Mouse (Mus musculus) stomach, embryonic 14.5 days (tissue): ENCODE data around the gene Dexi. TPM values are rescaled to one million over a fixed set of nuclear protein-coding genes. Genes with fewer than 3 reads are reported as not detected.

Experiments
- ATAC-seq: fragments of 200-750 bp; cut with Nextera tagmentation; 2 replicates; pipeline ENCODE4 v1.8.0; 2017; ENCODE audit warnings: low read depth, moderate TSS enrichment; ENCODE audit not compliant: insufficient number of reproducible peaks, insufficient read depth, low FRiP score
- H3K27ac ChIP-seq: fragments of 300-500 bp; sonication (generic); 2 replicates; pipeline ENCODE4 v1.5.1; 2014; ENCODE audit warnings: mild to moderate bottlenecking, low read length, moderate library complexity, mixed read lengths
- H3K27me3 ChIP-seq: fragments of 300-500 bp; sonication (generic); 2 replicates; pipeline ENCODE4 v1.6.1; 2014; ENCODE audit warnings: low read length, control low read depth, mixed read lengths; ENCODE audit not compliant: control insufficient read depth, insufficient read depth
- H3K36me3 ChIP-seq: fragments of 300-500 bp; sonication (generic); 2 replicates; pipeline ENCODE4 v1.6.1; 2014; ENCODE audit warnings: mild to moderate bottlenecking, control low read depth, low read length, moderate library complexity, mixed read lengths; ENCODE audit not compliant: control insufficient read depth, insufficient read depth
- H3K4me1 ChIP-seq: fragments of 300-500 bp; sonication (generic); 2 replicates; pipeline ENCODE4 v1.6.1; 2014; ENCODE audit warnings: low read length, control low read depth, mixed read lengths; ENCODE audit not compliant: control insufficient read depth, insufficient read depth
- H3K4me2 ChIP-seq: fragments of 300-500 bp; sonication (generic); replicated peaks from 2 replicates; pipeline ENCODE4 v1.6.1; 2014; ENCODE audit warnings: low read depth, low read length, control low read depth
- H3K4me3 ChIP-seq: fragments of 300-500 bp; sonication (generic); 2 replicates; pipeline ENCODE4 v1.5.1; 2014; ENCODE audit warnings: low read depth, low read length, control low read depth
- H3K9ac ChIP-seq: fragments of 300-500 bp; sonication (generic); replicated peaks from 2 replicates; pipeline ENCODE4 v1.6.1; 2014; ENCODE audit warnings: low read depth, mild to moderate bottlenecking, control low read depth, low read length, moderate library complexity, mixed read lengths
- H3K9me3 ChIP-seq: fragments of 300-500 bp; sonication (generic); 2 replicates; pipeline ENCODE4 v1.6.1; 2016; ENCODE audit warnings: low read depth, low read length, control low read depth; ENCODE audit not compliant: control insufficient read depth
- WGBS: fragments of 180-500 bp; shearing (Covaris S2); extraction: QIAGEN DNeasy Blood & Tissue Kit; methylation state at CpG from one replicate; pipeline ENCODE4 v1.1.7; 2014; 5-methylcytosine and 5-hydroxymethylcytosine counted together
- polyA plus RNA-seq: library from polyadenylated mRNA; unstranded; fragments of >200 nt; fragmentation: Nextera tagmentation; extraction: Ambion mirVana; gene quantifications from 2 replicates; pipeline ENCODE4 v1.2.1, GENCODE M21; 2014

Dexi gene
- polyA plus RNA-seq, 1 experiment from 2014 or later: 25.9 TPM

DNA sequence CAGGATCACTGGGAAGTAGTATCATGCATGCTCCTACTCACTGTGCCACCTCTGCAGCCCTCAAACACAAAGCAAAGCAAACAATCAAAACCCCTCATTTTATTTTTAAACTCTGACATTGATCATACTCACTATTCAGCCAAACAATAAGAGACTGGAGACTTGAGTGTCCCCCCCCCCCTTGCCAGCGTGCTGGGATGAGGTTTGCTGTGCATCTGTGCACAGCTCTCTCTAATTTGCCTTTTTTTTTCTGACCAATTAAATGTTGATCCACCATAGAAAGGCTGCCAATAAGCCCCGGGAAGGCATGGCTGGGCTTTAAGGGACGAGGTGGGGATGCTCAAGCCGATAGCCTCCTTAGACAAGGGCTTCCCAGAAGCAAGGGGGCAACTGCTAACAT, 35.4 kb downstream of the Dexi start:
- no peaks in the 10 kb centered on the region for H3K27me3 ChIP-seq
- H3K4me2 ChIP-seq: no peak overlapping the region
- H3K9ac ChIP-seq: no peak overlapping the region
- no peak overlapping the region for H3K4me3 ChIP-seq
- 67% methylated on average over 4 of the region's 4 CpGs for WGBS
- ATAC-seq: no peak
- no peaks in the 10 kb centered on the region for H3K9me3 ChIP-seq
- no peaks in the 10 kb centered on the region for H3K36me3 ChIP-seq
- H3K27ac ChIP-seq: no peak overlapping the region
- H3K4me1 ChIP-seq: no peaks in the 10 kb centered on the region

DNA sequence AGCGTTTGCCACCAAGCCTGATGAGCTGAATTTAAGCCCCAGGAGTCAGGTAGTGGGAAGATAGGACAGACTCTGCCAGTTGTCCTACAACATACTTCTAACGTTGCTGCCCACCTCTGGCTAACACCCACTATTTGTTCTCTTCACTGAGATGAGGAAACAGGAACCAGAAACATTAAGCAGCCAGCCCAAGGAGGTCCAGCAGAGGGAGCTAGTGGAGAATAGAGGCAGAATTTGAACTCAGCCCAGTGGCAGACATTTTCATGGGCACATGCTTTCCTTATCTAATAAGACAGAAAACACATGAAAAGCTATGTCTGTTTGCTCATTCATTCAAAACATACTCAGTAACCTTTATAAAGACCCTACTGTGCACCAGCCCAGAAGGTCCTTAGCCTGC, 39.8 kb downstream of the Dexi start:
- no peak overlapping the region for H3K9ac ChIP-seq
- H3K9me3 ChIP-seq: no peaks in the 10 kb centered on the region
- H3K4me2 ChIP-seq: no peak overlapping the region
- H3K4me1 ChIP-seq: no peaks in the 10 kb centered on the region
- no peak for ATAC-seq
- H3K4me3 ChIP-seq: no peak overlapping the region
- no peaks in the 10 kb centered on the region for H3K36me3 ChIP-seq
- H3K27ac ChIP-seq: no peak overlapping the region
- 64% methylated on average over 2 of the region's 2 CpGs for WGBS
- H3K27me3 ChIP-seq: no peaks in the 10 kb centered on the region

DNA sequence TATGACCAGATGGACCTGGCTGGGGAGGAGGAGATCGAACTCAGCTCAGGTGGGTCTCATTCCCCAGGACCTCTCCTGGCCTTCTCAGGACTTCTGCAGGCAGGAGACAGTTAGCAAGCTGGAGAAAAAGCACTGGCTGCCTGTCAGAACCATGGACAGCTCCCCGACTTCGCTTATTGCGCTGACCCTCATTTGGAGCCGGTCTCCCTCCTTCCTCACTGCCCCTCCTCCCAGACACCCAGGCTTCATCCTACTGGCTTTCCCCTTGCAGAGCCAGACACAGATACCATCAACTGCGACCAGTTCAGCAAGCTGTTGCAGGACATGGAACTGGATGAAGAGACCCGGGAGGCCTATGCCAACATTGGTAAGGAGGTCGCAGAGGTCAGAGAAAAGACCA, 41.0 kb downstream of the Dexi start:
- H3K9me3 ChIP-seq: no peaks in the 10 kb centered on the region
- no peak overlapping the region for H3K4me2 ChIP-seq
- WGBS: 11% methylated on average over 8 of the region's 8 CpGs
- H3K27me3 ChIP-seq: no peaks in the 10 kb centered on the region
- ATAC-seq: no peak
- H3K9ac ChIP-seq: no peak overlapping the region
- H3K27ac ChIP-seq: no peak overlapping the region
- no peak overlapping the region for H3K4me3 ChIP-seq
- H3K36me3 ChIP-seq: no peaks in the 10 kb centered on the region
- H3K4me1 ChIP-seq: no peaks in the 10 kb centered on the region

DNA sequence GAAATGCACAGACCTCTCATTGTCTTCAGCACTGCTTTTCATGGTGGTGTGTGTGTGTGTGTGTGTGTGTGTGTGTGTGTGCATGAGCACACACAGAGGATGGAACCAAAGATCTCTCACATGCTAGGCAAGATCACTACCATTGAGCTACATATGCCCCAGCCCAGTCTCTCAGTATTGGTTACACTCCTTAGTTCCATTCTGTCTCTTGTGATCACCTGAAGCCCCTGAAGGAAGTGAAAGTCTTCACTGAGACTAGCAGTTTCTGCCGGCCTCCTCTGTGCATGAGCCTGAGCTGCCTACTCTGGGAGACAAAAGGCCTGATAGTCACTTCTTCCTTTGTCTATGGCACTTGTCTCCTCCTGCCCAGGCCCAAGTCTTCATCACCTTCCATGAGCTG, 43.7 kb downstream of the Dexi start:
- whole genome bisulfite sequencing: 48% methylated on average over 1 of the region's 1 CpGs
- no peak overlapping the region for H3K4me2 ChIP-seq

DNA sequence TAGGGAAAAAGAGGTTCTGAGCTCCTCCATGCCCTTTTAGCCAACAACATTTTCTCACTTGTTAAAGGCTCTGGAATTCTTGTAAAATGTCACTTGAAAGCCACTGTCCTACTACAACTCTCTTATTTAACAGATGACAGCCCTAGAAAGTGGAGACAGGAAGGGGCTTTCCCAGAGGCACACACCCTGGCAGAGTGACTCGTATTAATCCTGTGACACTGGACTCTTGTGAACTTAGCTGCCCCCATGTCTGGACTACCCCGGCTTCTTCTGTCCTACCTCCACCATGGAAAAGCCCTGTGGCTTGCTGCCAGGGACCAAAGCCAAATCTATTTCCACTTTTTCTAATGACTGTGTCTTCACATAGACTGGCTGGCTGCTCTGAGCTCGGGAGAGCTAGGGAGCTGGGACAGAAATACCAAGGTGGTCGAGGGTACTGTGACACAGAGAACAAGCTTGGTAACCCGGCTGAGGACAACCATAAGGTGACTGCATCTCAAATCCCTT, 44.7 kb downstream of the Dexi start:
- no peak for ATAC-seq

More for the DNA sequence above, 43.7 kb downstream of the Dexi start:
- no peaks in the 10 kb centered on the region for H3K36me3 ChIP-seq
- H3K4me3 ChIP-seq: no peak overlapping the region
- no peak overlapping the region for H3K27ac ChIP-seq
- no peaks in the 10 kb centered on the region for H3K27me3 ChIP-seq
- no peak overlapping the region for H3K9ac ChIP-seq
- H3K9me3 ChIP-seq: no peaks in the 10 kb centered on the region
- no peaks in the 10 kb centered on the region for H3K4me1 ChIP-seq
- no peak for ATAC-seq

DNA sequence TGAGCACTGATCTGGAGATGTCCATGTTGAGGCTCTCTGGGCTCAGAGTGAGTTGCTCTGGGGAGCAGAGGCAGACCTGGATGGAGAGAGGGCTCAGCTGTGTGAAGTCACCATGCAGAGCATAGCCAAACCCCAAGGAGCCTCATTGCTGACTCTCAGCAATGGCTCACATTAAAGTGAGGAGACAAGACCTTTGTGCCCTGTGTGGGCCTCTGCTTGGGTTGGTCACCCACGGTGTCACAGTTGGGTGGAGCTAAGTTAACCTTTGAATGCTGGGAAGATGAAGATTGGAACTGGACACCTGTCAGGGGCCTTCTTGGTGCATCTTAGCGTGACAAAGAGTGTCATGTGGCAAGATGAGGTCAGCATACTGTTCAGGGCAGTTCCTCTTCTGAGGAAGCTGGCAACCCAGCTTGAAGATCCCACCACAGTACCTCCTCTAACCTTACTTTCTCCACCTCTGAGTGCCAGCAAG, 47.0 kb downstream of the Dexi start:
- H3K4me1 ChIP-seq: no peaks in the 10 kb centered on the region
- WGBS: 63% methylated on average over 2 of the region's 2 CpGs
- ATAC-seq: no peak

More for the DNA sequence above, 44.7 kb downstream of the Dexi start:
- Histone ChIP-seq H3K4me1 (no peaks in the 10 kb centered on the region), H3K4me3 (no peak overlapping the region), H3K9me3 (no peaks in the 10 kb centered on the region), H3K4me2 (no peak overlapping the region), H3K36me3 (no peaks in the 10 kb centered on the region), H3K27me3 (no peaks in the 10 kb centered on the region), H3K27ac (no peak overlapping the region), H3K9ac (no peak overlapping the region)
- WGBS: 65% methylated on average over 5 of the region's 5 CpGs

DNA sequence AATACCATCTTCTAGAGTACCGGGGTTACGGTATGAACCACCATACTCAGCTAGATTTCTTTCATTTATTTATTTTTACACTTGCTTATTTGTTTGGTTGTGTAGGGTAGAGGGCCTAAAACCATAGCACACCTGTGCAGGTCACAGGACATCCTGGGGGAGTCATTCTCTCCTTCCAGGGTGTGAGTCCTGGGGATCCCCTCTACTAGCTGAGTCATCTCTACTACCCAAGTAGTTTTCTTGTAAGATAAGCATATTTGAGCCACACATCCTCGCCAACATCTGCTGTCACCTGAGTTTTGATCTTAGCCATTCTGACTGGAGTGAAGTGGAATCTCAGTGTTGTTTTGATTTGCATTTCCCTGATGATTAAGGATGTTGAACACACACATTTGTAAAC, 50.3 kb downstream of the Dexi start:
- Histone ChIP-seq H3K27ac (no peak overlapping the region), H3K9me3 (no peaks in the 10 kb centered on the region), H3K4me3 (no peak overlapping the region), H3K4me2 (no peak overlapping the region), H3K27me3 (no peaks in the 10 kb centered on the region), H3K4me1 (peaks cover 6% of the 10 kb centered on the region; the same call in 1 of the 2 replicates), H3K36me3 (no peaks in the 10 kb centered on the region), H3K9ac (no peak overlapping the region)
- WGBS: 82% methylated on average over 3 of the region's 3 CpGs
- ATAC-seq: no peak

More for the DNA sequence above, 47.0 kb downstream of the Dexi start:
- no peak overlapping the region for H3K4me3 ChIP-seq
- no peak overlapping the region for H3K4me2 ChIP-seq
- no peak overlapping the region for H3K9ac ChIP-seq
- H3K27ac ChIP-seq: no peak overlapping the region
- no peaks in the 10 kb centered on the region for H3K36me3 ChIP-seq
- H3K27me3 ChIP-seq: no peaks in the 10 kb centered on the region
- H3K9me3 ChIP-seq: no peaks in the 10 kb centered on the region

DNA sequence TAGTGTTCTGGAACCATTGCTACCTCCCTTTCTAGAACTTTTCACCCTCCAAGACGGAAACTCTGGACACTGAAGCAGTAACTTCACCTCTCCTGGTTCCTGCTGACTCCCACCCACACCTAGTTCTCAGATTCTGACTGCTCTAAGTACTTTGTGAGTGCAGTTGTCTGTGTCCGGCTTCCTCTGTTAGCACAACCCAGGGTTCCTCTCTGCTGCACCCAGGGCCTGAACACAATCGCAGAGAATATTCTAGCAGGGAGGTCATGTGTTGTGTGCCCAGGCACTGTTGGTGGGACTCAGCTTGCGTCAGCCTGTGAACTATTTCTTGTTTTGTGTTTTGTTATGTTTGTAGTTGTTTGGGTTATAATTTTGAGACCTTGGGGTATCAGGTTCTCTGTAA, 51.1 kb downstream of the Dexi start:
- no peak for ATAC-seq
- Histone ChIP-seq H3K27me3 (no peaks in the 10 kb centered on the region), H3K9me3 (no peaks in the 10 kb centered on the region), H3K4me3 (no peak overlapping the region), H3K36me3 (no peaks in the 10 kb centered on the region), H3K4me1 (peaks cover 6% of the 10 kb centered on the region; the same call in 1 of the 2 replicates), H3K4me2 (no peak overlapping the region), H3K9ac (no peak overlapping the region), H3K27ac (no peak overlapping the region)
- WGBS: 83% methylated on average over 4 of the region's 4 CpGs

DNA sequence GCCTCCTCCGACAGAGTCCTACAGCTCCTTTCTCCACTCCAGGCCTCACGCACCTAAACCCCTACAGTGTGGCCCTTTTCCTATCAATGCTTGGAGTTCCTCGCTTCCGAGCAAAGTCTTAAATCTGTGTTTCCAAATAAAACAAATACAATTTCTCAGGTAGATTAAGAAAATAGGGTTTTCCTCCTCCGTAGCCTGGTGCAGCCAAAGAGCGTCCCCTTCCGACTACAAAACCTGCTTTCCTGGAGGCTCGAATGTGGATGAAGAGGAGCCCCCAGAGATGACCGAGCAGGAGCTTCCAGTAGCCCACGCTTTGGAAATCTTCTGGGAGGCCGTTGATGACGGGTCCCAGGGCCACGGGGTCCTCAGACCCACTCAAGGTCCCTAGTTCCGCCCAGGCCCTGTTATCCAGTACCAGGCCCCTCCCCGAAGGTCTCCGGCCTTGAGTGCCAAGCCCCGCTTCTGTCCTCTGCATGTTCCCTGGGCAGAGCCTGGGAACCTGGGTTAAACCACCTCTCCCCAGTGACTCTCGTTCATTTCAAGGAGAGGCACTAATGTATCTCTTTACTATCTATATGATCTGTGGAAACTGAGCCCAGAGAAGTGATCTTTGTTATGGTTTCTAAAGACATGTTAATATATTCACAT, 52.2 kb downstream of the Dexi start:
- no peaks in the 10 kb centered on the region for H3K36me3 ChIP-seq
- H3K27ac ChIP-seq: no peak overlapping the region
- no peak overlapping the region for H3K9ac ChIP-seq
- H3K9me3 ChIP-seq: no peaks in the 10 kb centered on the region
- WGBS: 78% methylated on average over 18 of the region's 18 CpGs
- ATAC-seq: no peak
- H3K4me3 ChIP-seq: no peak overlapping the region
- H3K27me3 ChIP-seq: no peaks in the 10 kb centered on the region
- no peak overlapping the region for H3K4me2 ChIP-seq
- peaks cover 6% of the 10 kb centered on the region; the same call in 1 of the 2 replicates for H3K4me1 ChIP-seq
